Comparison of ENCODE assay signal across 17 mouse cellular contexts in genomic region chr9:61675366-61675765, GRCm38 (mm10).
"Had no signal": no experiment of that assay in that cellular context is flagged by ENCODE, and none has a peak within 500 bp of the region (broad histone marks: within the 10 kb centered on the region; RNA-seq: fewer than 3 reads in every experiment).

No protein-coding gene starts in this region.

- H3K9ac ChIP-seq: liver, postnatal 0 days; lung, embryonic 15.5 days; midbrain, embryonic 13.5 days; midbrain, embryonic 15.5 days; neural tube, embryonic 12.5 days; stomach, embryonic 15.5 days had no signal

- H3K4me3 ChIP-seq: lung, embryonic 15.5 days; megakaryocyte, embryonic 14.5 days; midbrain, embryonic 13.5 days; midbrain, embryonic 15.5 days; neural tube, embryonic 12.5 days; stomach, embryonic 15.5 days had no signal

- H3K27me3 ChIP-seq: lung, embryonic 15.5 days; midbrain, embryonic 13.5 days; midbrain, embryonic 15.5 days; neural tube, embryonic 12.5 days; stomach, embryonic 15.5 days had no signal

- H3K4me2 ChIP-seq: lung, embryonic 15.5 days; midbrain, embryonic 11.5 days; midbrain, embryonic 13.5 days; midbrain, embryonic 15.5 days; neural tube, embryonic 12.5 days; stomach, embryonic 15.5 days had no signal

- ATAC-seq: liver, postnatal 0 days; lung, postnatal 0 days; midbrain, embryonic 13.5 days; midbrain, embryonic 15.5 days had no signal

- H3K4me1 ChIP-seq: midbrain, embryonic 15.5 days; stomach, embryonic 15.5 days had no signal

- H3K27ac ChIP-seq: lung, embryonic 15.5 days; macrophage; midbrain, embryonic 13.5 days; midbrain, embryonic 15.5 days; neural tube, embryonic 12.5 days; stomach, embryonic 15.5 days; stomach, postnatal 0 days had no signal

- H3K36me3 ChIP-seq: lung, embryonic 15.5 days; midbrain, embryonic 13.5 days; midbrain, embryonic 15.5 days; neural tube, embryonic 12.5 days; stomach, embryonic 15.5 days had no signal

- DNase-seq: liver, postnatal 0 days; lung, adult 2 months; lung, postnatal 14 days; lung, postnatal 36 days; right cerebral cortex, postnatal 14 days; thymus, adult 2 months; thymus, postnatal 25 days had no signal

- H3K9me3 ChIP-seq: lung, embryonic 15.5 days; midbrain, embryonic 13.5 days; midbrain, embryonic 15.5 days; stomach, embryonic 15.5 days had no signal
